Mouse (Mus musculus) limb, embryonic 11.5 days (tissue): ENCODE data around the gene Sipa1l2. TPM values are rescaled to one million over a fixed set of nuclear protein-coding genes. Genes with fewer than 3 reads are reported as not detected.

Source experiments
- ATAC-seq: fragments of 200-750 bp; cut with Nextera tagmentation; 2 replicates; pipeline ENCODE4 v1.8.0; 2017; ENCODE audit warnings: low read depth; ENCODE audit not compliant: insufficient number of reproducible peaks, low FRiP score, low TSS enrichment
- DNase-seq: peaks from one replicate; pipeline ENCODE4 v3.0.0-alpha.2; 2015; ENCODE audit warnings: low spot score
- H3K27ac ChIP-seq: fragments of 300-500 bp; sonication (generic); replicated peaks from 2 replicates; pipeline ENCODE4 v1.5.1; 2014; ENCODE audit warnings: low read depth, mild to moderate bottlenecking, low read length
- H3K27me3 ChIP-seq: fragments of 300-500 bp; sonication (generic); 2 replicates; pipeline ENCODE4 v1.6.1; 2014; ENCODE audit warnings: mild to moderate bottlenecking, low read length, mixed read lengths; ENCODE audit not compliant: control insufficient read depth, insufficient read depth
- H3K36me3 ChIP-seq: fragments of 300-500 bp; sonication (generic); 2 replicates; pipeline ENCODE4 v1.6.1; 2014; ENCODE audit warnings: mild to moderate bottlenecking, low read length, moderate library complexity, mixed read lengths; ENCODE audit not compliant: control insufficient read depth, insufficient read depth
- H3K4me1 ChIP-seq: fragments of 300-500 bp; sonication (generic); 2 replicates; pipeline ENCODE4 v1.6.1; 2014; ENCODE audit warnings: low read length, mixed read lengths; ENCODE audit not compliant: control insufficient read depth, insufficient read depth
- H3K4me2 ChIP-seq: fragments of 300-500 bp; sonication (generic); 2 replicates; pipeline ENCODE4 v1.6.1; 2014; ENCODE audit warnings: low read depth, mild to moderate bottlenecking, moderate library complexity; ENCODE audit not compliant: severe bottlenecking
- H3K4me3 ChIP-seq: fragments of 300-500 bp; sonication (generic); 2 replicates; pipeline ENCODE4 v1.5.1; 2014; ENCODE audit warnings: low read depth, low read length
- H3K9ac ChIP-seq: fragments of 300-500 bp; sonication (generic); 2 replicates; pipeline ENCODE4 v1.6.1; 2014; ENCODE audit warnings: mild to moderate bottlenecking, low read length
- H3K9me3 ChIP-seq: fragments of 300-500 bp; sonication (generic); 2 replicates; pipeline ENCODE4 v1.6.1; 2016; ENCODE audit warnings: low read length; ENCODE audit not compliant: control insufficient read depth
- WGBS: fragments of 180-500 bp; shearing (Covaris S2); extraction: QIAGEN DNeasy Blood & Tissue Kit; methylation state at CpG from one replicate; pipeline ENCODE4 v1.1.7; 2014; 5-methylcytosine and 5-hydroxymethylcytosine counted together
- polyA plus RNA-seq: library from polyadenylated mRNA; unstranded; fragments of >200 nt; fragmentation: Nextera tagmentation; extraction: Ambion mirVana; gene quantifications from 2 replicates; pipeline ENCODE4 v1.2.1, GENCODE M21; 2014

The Sipa1l2 gene
- polyA plus RNA-seq, 1 experiment from 2014 or later = 8.5 TPM

DNA sequence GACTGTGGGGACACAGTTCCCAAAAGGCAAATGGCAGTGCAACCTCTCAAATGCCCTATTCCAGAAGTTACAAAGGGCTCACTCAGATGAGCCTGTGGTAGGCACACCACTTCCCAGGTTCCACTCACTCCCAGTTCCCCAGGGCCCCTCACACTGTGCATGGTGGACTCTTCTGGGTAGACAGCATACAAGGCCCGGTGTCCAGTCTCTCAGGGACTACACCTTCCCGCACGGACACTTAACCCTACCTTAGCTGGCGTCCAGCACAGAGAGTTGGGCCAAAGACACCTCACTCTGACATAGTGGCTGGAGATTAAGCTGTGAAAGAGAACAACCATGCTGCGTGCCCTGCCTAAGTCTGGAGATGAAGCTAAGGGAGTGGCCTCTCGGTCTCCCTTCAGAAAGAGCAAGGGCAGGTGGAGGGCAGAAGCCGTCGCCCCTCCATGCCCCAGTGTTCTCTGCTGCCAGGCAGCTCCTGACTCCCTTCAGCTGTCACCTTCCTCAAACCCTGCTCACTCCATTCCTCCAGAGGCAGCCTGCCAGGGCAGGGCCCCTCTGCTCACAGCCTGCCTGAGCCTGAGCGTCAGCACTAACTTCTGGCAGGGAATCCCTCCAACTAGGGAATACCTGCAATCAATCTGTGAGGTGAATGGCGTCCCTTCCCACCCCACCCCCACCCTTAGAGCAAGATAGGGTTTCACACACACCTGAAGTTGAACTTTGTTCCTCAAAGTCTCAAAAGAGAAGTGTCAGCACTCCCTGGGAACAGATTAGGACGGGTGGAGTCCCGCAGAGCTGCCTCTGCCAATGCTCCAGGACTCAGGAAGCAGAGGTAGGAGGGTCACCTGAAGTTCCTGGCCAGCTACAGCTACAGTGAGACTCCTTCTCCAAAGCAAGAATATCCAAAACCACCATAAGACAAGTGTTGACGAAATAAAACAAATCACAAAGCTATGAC, 30.3 kb downstream of the Sipa1l2 start:
- 67% methylated on average over 13 of the region's 13 CpGs for WGBS
- no peak overlapping the region for H3K4me2 ChIP-seq
- H3K27ac ChIP-seq = no peak overlapping the region
- no peak overlapping the region for H3K9ac ChIP-seq
- ATAC-seq (no peak), DNase-seq (no peak)
- peaks cover 22% of the 10 kb centered on the region for H3K4me1 ChIP-seq
- H3K4me3 ChIP-seq = no peak overlapping the region
- no peaks in the 10 kb centered on the region for H3K9me3 ChIP-seq
- H3K36me3 ChIP-seq = no peaks in the 10 kb centered on the region
- H3K27me3 ChIP-seq = no peaks in the 10 kb centered on the region

DNA sequence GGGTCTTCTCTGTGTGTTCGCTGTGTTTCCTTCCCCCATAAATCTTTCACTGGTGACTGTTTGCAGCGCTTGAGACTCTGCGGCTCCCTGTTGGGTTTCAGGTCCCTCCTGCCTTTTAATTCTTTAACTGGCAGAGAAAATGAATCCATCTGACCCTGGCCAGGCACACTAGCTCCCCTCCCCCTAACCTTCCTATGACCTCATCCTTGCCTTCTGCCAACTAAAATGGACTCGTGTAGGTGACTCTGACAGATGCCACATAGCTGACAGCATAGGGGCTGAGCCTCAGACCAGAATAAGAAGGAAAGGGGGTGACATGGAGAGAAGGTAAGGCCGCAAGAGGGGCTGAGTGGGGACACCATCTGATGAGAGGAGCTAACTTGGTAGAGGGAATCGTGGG, 31.3 kb downstream of the Sipa1l2 start:
- WGBS = 20% methylated on average over 6 of the region's 6 CpGs
- no peaks in the 10 kb centered on the region for H3K36me3 ChIP-seq
- H3K4me3 ChIP-seq = no peak overlapping the region
- H3K9ac ChIP-seq = no peak overlapping the region
- no peaks in the 10 kb centered on the region for H3K27me3 ChIP-seq
- H3K4me2 ChIP-seq = no peak overlapping the region
- no peak for DNase-seq
- no peak for ATAC-seq
- no peaks in the 10 kb centered on the region for H3K9me3 ChIP-seq
- H3K27ac ChIP-seq = no peak overlapping the region
- H3K4me1 ChIP-seq = peaks cover 22% of the 10 kb centered on the region

DNA sequence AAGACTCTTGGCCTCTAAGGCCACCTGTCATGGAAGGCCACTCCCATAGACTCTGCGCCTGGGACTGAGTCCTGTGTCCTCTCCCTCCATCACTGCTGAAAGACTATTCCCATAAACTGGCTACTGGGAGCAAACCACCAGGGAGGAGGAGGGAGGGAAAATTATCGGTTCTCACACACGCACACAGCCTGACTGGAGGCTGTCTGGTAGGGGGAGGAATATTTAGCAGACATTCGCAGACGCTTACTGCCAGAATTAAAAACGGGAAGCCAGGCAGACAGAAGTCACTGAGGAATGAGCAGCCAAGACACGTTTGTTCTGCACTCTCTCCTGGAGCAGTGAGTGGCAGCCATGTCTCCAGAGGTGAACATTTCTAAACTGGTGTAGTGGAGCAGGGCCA, 35.9 kb downstream of the Sipa1l2 start:
- H3K4me2 ChIP-seq = no peak overlapping the region
- no peak for DNase-seq

DNA sequence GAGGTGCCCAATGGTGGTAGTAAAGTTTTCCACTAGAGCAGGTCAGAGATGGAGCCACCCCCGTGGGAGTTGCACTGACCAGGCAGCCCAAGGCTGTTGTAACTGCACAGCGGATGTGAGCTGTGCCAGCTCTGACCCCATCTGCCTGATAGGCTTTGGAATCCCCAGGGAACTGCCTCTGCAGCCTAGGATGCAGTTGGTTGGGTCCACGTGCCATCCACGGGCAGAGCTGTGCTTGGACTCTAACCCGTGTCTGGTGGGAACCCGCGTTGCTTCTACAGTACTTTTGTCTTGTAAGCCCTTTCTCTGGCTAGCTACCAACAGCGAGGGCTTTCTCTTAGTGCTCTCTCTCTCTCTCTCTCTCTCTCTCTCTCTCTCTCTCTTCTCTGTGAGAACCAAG, 36.7 kb downstream of the Sipa1l2 start:
- WGBS = 87% methylated on average over 8 of the region's 8 CpGs
- ATAC-seq = no peak
- Histone ChIP-seq H3K27me3 (no peaks in the 10 kb centered on the region), H3K9ac (no peak overlapping the region), H3K4me3 (no peak overlapping the region), H3K9me3 (no peaks in the 10 kb centered on the region), H3K36me3 (no peaks in the 10 kb centered on the region), H3K4me2 (no peak overlapping the region), H3K27ac (no peak overlapping the region), H3K4me1 (peaks cover 31% of the 10 kb centered on the region)
- no peak for DNase-seq

More for the DNA sequence above, 35.9 kb downstream of the Sipa1l2 start:
- no peaks in the 10 kb centered on the region for H3K27me3 ChIP-seq
- 45% methylated on average over 7 of the region's 7 CpGs for WGBS
- no peaks in the 10 kb centered on the region for H3K9me3 ChIP-seq
- no peaks in the 10 kb centered on the region for H3K36me3 ChIP-seq
- peaks cover 32% of the 10 kb centered on the region for H3K4me1 ChIP-seq
- no peak overlapping the region for H3K4me3 ChIP-seq
- no peak for ATAC-seq
- no peak overlapping the region; the same call in 1 of the 2 replicates for H3K9ac ChIP-seq
- no peak overlapping the region for H3K27ac ChIP-seq

DNA sequence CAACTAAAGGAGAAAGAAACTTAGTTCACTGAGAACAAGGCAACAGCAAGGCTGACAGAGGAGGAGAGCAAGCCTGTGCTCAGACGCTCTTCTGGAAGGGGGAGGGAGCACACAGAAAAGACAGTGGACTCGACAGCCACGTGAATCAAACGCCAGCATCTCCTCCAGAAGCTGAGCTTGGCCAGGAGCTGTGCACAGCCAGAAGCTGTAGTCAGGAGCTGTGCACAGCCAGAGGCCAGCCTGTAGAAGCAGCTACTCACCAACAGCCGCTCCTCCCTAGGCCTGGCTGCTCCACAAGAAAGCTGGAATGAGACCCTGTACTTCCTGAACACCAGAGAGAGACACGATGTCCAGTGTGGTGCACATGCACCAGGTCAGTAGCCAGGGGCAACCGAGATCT, 37.4 kb downstream of the Sipa1l2 start:
- no peak overlapping the region for H3K9ac ChIP-seq
- H3K4me1 ChIP-seq = peaks cover 37% of the 10 kb centered on the region
- H3K27me3 ChIP-seq = no peaks in the 10 kb centered on the region
- no peak overlapping the region for H3K4me2 ChIP-seq
- no peaks in the 10 kb centered on the region for H3K36me3 ChIP-seq
- H3K4me3 ChIP-seq = no peak overlapping the region
- 34% methylated on average over 7 of the region's 7 CpGs for WGBS
- ATAC-seq = no peak
- DNase-seq = no peak
- H3K9me3 ChIP-seq = no peaks in the 10 kb centered on the region
- H3K27ac ChIP-seq = no peak overlapping the region

DNA sequence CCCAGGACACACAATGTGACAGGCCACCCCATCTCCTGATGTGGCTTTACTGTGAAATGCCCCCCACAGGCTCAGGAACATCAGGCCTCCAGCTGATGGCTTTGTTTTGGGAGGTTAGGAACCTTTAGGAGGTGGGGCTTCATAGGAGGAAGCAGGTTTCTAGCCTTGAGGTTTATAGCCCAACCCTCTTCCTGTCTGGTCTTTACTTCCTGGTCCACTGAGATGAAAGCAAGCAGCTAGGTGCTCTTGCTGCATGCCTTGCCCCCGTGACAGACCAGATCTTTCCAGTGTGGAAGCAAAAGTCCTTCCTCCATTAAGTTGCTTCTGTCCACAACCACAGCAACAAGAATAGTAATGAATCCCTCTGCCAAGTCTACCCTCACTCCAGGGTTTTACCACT, 38.0 kb downstream of the Sipa1l2 start:
- Histone ChIP-seq H3K4me3 (no peak overlapping the region), H3K27me3 (no peaks in the 10 kb centered on the region), H3K4me1 (peaks cover 38% of the 10 kb centered on the region), H3K9me3 (no peaks in the 10 kb centered on the region), H3K4me2 (no peak overlapping the region), H3K27ac (no peak overlapping the region), H3K9ac (no peak overlapping the region), H3K36me3 (no peaks in the 10 kb centered on the region)
- DNase-seq = no peak
- WGBS = 11% methylated on average over 1 of the region's 1 CpGs
- ATAC-seq = no peak

- Histone ChIP-seq H3K4me3 (no peak overlapping the region), H3K4me1 (peaks cover 39% of the 10 kb centered on the region), H3K36me3 (no peaks in the 10 kb centered on the region), H3K4me2 (no peak overlapping the region), H3K27me3 (no peaks in the 10 kb centered on the region), H3K9me3 (no peaks in the 10 kb centered on the region), H3K9ac (no peak overlapping the region), H3K27ac (no peak overlapping the region)
- WGBS = 51% methylated on average over 6 of the region's 6 CpGs
- DNase-seq (no peak), ATAC-seq (no peak)
Observed at GRCm38 (mm10) chr8:125531088-125531438, 38.5 kb downstream of the Sipa1l2 start.

DNA sequence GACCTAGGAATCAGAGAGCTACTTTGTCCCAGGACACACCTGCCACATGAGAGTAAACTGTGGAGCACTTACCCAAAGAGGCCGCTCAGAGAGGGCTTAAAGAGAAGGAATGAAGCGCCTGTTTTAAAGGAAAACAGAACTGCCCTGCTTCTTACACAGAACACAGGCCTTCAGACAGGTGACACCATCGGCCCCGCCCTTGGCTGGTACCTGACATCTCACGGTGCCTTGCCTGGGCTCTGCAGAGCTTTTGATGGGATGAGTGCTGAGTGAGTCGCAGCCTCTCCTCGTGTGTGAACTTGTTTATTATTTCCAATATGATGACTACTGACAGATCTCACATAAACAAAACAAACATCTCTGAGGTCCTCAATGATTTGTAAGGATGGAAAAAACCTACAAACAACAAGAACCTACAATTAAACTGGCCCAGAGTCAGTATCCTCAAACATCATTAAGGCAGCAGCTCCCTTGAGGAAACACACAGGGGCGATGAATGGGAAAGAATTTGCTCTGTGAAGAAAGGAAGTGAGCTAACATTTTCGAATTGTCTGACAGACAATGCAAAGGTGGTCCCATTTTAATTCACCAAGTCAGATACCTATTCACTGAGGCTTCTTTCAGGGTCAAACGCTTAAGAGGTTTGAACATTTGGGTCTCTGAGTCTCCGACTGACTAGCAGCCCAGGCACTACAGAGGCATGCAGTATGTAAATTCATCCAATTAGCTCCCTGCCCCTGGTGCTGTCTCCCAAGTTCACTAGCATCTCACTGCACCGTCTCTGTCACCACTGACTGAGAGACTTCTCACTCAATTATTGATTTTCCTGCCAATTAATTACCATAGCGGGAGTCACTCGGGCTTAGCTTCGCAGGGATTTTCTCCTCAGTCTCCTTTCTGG, 39.2 kb downstream of the Sipa1l2 start:
- Histone ChIP-seq H3K4me3 (no peak overlapping the region), H3K27me3 (no peaks in the 10 kb centered on the region), H3K4me2 (no peak overlapping the region), H3K4me1 (peaks cover 44% of the 10 kb centered on the region), H3K27ac (no peak overlapping the region), H3K9me3 (no peaks in the 10 kb centered on the region), H3K36me3 (no peaks in the 10 kb centered on the region), H3K9ac (no peak overlapping the region)
- 54% methylated on average over 15 of the region's 15 CpGs for WGBS
- DNase-seq (no peak), ATAC-seq (no peak)
